Mouse (Mus musculus): Measurements from ENCODE around the gene Baiap3.

GRCm38 (mm10) chr17:25275833-25276232 is 19.7 kb upstream of the Baiap3 start:
- no peak for TF ChIP-seq POLR2A (IDR thresholded peaks at IDR 0.05; ENCODE audit: insufficient read depth, low read depth, low read length)
- no peak for TF ChIP-seq CTCF (IDR thresholded peaks at IDR 0.05; ENCODE audit: insufficient read depth, low read depth, low read length)
